Mouse (Mus musculus) urinary bladder, postnatal 4 days (tissue): ENCODE data around the gene Cdkal1.

Experiments
- DNase-seq, 2 experiments: peaks; one replicate each; pipeline ENCODE4 v3.0.0; 2021 to 2022; ENCODE audit warnings: low spot score in 2 of 2

The Cdkal1 gene

GRCm38 (mm10) chr13:29405316-29405715, 450.2 kb downstream of the Cdkal1 start:
- no peak for DNase-seq

- DNase-seq, result no peak
Observed at GRCm38 (mm10) chr13:29403217-29403616, 452.3 kb downstream of the Cdkal1 start.

- no peak for DNase-seq
Observed at GRCm38 (mm10) chr13:29402526-29403040, 452.9 kb downstream of the Cdkal1 start.

GRCm38 (mm10) chr13:29399908-29400307, 455.6 kb downstream of the Cdkal1 start:
- DNase-seq, result no peak

GRCm38 (mm10) chr13:29398456-29398855, 457.0 kb downstream of the Cdkal1 start:
- no peak for DNase-seq

- no peak for DNase-seq
Observed at GRCm38 (mm10) chr13:29395694-29396093, 459.8 kb downstream of the Cdkal1 start.

GRCm38 (mm10) chr13:29390025-29390424, 465.4 kb downstream of the Cdkal1 start:
- DNase-seq, result no peak

GRCm38 (mm10) chr13:29388918-29389317, 466.6 kb downstream of the Cdkal1 start:
- DNase-seq, result no peak

GRCm38 (mm10) chr13:29377572-29377971, 477.9 kb downstream of the Cdkal1 start:
- no peak for DNase-seq

- no peak for DNase-seq
Observed at GRCm38 (mm10) chr13:29371916-29372315, 483.6 kb downstream of the Cdkal1 start.

- DNase-seq, result no peak
Observed at GRCm38 (mm10) chr13:29371466-29371771, 484.1 kb downstream of the Cdkal1 start.

- no peak for DNase-seq
Observed at GRCm38 (mm10) chr13:29370731-29371465, 484.6 kb downstream of the Cdkal1 start.

- no peak for DNase-seq
Observed at GRCm38 (mm10) chr13:29368806-29369205, 486.7 kb downstream of the Cdkal1 start.

- no peak for DNase-seq
Observed at GRCm38 (mm10) chr13:29364901-29365625, 490.4 kb downstream of the Cdkal1 start.

GRCm38 (mm10) chr13:29364009-29364408, 491.5 kb downstream of the Cdkal1 start:
- no peak for DNase-seq

GRCm38 (mm10) chr13:29361842-29362241, 493.6 kb downstream of the Cdkal1 start:
- DNase-seq, result no peak

GRCm38 (mm10) chr13:29360899-29361298, 494.6 kb downstream of the Cdkal1 start:
- DNase-seq, result no peak

GRCm38 (mm10) chr13:29359341-29359740, 496.1 kb downstream of the Cdkal1 start:
- no peak for DNase-seq

GRCm38 (mm10) chr13:29357483-29357882, 498.0 kb downstream of the Cdkal1 start:
- no peak for DNase-seq

GRCm38 (mm10) chr13:29356158-29356485, 499.4 kb downstream of the Cdkal1 start:
- DNase-seq, result no peak

- DNase-seq, result no peak
Observed at GRCm38 (mm10) chr13:29355484-29356157, 499.9 kb downstream of the Cdkal1 start.

GRCm38 (mm10) chr13:29354943-29355342, 500.5 kb downstream of the Cdkal1 start:
- no peak for DNase-seq
